Mouse (Mus musculus) adrenal gland, postnatal 36 days (tissue): ENCODE data around the gene Nkx2-1. TPM values are rescaled to one million over a fixed set of nuclear protein-coding genes. Genes with fewer than 3 reads are reported as not detected.

Experiments
- DNase-seq, 2 experiments: peaks; one replicate each; pipeline ENCODE4 v3.0.0; 2021; ENCODE audit warnings: mixed read lengths in 1 of 2
- total RNA-seq, 2 experiments: library from RNA; stranded (reverse); gene quantifications; 2 replicates each; pipeline ENCODE4 v1.2.3; 2021

The Nkx2-1 gene
- total RNA-seq, 2 experiments from 2014 or later: not detected

DNA sequence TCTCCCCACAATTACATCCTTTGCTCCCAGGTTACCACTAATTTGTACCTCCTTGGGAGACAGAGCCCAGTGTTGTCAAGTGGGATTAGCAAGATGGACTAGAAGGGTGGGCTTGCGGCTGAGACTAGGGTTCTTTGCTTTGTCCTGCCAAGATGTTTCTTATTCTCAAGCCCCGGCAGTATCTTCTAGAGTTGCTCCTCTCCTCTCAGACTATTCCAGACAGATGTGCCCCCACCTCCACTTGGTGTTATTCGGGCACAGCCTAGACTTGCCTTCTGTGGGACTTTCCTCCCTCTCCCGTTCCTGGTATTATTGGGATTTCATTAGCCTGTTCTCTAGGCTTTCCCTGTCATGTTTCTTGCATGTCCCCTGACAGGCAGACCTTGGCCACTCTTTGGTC, 14.5 kb downstream of the Nkx2-1 start:
- DNase-seq: no peak

DNA sequence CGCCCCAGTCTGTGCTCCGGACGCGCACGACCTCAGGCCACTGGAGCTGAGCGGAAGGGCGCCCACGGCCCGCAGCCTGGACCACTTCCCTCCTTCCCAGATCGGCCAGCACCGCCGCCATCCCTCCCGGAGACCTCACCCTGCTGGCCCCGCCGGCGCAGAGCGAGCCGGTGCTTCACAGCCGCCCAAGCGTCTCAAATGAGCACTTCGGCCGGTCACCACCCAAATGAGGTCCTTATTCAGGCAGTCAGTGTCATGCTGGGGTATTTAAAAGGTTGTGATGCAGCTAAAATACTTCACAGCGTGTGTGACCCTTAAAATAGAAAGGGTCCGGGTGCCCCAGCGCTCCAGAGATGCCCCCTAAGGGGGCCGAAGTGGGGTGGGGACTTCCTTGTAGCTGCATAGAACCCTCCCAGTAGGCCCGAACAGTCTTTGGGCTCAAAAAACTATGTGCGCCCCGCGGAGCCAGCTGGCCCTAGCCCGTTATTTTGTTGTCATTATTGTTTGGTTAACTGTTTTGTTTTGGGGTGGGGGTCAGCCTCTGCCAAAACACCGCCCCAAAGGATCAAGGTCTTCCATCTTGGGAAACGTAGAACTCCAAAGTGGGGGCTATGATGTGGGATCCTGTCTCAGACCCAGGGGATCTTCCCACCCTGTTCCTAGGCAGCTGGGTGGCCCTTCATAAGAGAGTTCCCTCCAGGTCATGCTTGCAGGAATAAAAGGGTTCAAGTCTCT, 15.4 kb downstream of the Nkx2-1 start:
- no peak for DNase-seq

DNA sequence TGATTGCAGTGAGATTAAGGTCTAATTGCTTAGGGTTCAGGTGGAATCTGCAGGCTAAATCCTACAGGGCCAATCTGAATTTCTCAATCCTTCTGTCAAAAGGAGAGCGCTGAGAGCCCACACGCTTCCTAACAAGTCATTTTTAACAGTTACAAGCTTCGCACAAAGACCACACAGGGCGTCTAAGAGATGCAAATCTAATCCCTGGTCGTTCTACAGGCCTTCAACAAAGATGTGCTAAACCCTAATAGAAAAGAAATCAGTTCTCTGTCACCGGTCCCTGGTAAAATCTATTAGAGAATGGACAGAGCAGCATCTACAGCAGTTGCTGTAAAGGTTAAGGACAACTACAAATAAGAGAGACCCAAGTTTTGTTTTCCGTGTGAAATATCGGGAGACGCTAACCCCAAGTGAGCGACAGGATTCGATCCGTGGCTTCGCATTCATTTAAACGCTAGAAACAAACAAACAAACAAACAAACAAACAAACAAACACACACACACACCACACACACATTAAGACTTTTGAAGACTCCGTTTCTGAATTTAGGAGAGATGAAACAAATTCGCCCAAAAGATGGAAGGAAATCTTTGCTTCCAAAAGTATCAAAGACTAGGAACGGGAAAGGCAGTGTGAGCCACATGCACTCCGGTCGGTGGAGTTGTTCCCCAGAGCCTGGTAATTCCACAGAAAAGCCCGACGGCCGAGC, 16.2 kb downstream of the Nkx2-1 start:
- no peak for DNase-seq

DNA sequence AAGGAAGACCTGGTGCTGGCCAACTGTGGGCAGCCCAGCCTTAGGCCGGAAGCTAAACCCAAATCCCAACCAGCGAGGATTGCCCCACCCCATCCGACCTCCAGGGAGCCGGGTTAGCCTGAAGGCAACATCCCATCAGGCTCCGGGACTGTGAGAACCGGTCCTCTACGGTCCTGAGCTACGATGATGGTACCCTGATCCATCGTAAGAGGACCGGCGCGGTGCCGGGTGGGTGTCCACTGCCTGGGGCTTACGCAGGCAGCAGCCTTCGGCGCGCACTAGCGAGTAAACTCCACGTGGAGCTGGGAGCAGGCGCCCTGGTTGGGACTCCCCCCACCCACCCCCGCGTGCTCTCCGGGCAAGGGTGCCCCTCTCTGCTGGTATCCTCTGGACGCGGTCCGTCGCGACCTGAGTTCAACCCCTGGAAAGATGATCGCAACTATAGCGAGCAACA, 16.9 kb downstream of the Nkx2-1 start:
- DNase-seq: no peak

DNA sequence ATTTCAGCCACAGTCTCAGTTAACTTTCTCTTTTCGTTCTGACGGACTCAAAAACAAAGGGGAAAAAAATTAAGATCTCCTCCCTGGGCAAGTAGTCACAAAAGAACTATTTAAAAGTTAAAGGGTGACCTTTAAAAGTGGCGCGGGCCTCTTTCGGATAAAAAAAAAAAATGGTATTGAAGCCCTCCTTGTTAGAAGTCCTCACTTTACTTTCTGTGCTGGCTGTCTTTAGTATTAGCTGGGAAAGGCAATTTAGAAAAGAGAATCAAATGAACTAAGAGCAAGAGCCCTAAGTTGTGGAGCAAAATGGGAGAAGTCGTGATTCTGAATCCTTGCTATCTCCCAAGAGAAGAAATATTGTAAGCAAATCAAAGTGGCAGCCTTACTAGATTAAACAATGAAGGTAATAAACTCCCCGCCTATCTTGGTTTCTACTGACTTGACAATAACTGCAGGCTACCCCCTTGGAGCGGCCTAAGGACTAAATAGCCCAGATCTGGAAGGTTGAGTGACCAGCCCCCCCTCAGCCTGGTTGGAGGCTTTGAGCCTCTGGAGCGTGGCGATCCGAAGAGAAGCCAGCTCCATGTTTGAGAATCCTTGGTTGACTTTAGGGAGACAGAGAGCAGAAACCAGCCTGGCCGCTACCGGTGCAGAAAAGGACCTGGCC, 17.5 kb downstream of the Nkx2-1 start:
- no peak for DNase-seq

DNA sequence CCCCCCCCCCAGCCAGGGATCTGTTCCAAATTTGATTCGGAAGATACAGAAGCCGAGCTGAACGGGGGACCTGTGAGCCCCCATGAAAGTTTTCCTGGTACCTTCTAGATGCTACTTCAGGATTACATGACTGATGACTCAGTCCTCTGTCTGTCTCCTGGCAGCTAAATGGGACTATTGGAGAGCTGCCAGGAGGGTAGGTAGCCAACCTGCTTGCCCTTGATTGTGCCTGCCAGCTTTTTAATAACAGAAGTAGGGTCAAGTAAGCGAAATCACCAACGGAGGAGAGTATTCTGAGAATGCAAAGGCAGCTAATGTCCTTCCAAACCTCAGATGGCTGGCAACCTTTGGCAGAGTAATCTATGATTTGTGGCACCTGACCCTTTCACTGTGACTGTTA, 18.5 kb downstream of the Nkx2-1 start:
- DNase-seq: no peak

DNA sequence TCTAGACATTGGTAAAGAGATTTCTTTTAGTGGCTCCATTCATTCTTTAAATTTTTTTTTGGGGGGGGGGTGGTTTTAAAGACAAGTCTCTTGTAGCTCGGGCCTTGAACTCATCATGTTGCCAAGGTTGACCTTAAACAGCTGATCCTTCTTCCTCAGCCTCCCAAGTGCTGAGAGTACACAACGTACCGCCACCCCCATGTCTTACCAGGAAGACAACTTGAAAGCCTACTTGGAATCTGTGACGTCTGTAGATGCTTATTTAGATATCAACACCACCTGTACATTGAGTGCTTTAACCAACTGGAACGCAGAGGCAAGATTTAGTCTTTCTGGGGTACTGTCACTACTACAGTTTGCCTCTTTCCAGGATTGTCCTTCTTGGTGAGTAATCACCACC, 21.9 kb downstream of the Nkx2-1 start:
- no peak for DNase-seq

DNA sequence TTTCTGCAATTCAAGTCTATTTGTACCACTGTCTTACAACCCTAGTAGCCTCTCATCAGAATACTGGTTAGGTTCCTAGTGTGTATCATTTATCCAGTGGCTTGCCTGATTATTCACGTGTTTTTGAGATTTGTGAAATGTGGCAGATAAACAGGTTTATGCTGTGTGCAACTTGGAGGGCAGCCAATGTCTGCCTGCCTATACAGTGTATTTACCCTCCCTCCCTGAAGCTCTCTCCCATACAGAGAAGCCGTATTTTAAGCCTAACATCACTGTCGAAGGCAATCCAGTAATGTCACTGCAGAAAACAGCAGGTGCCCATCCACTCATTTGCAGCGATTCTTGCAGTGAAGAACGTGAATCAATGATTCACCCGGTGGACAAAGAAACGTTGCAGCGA, 28.3 kb downstream of the Nkx2-1 start:
- DNase-seq: no peak

DNA sequence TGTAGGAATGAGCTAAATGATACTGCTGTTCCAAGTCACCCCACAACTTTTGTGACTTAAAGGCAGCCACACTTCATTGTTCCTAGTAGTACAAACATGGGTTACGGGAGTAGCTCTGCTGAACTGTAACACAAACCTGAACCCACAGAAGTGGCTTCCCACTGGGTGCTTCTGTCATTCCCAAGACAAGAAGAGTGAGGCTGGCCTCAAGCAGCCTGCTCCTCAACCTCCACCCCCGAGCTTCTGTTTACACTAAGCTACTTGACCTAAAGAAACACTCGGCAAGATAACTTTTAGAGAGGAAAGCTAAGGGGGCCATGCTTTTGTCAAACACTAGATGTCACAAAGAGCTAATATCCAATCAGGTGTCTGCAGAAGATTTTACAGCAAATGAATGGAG, 49.7 kb downstream of the Nkx2-1 start:
- no peak for DNase-seq

DNA sequence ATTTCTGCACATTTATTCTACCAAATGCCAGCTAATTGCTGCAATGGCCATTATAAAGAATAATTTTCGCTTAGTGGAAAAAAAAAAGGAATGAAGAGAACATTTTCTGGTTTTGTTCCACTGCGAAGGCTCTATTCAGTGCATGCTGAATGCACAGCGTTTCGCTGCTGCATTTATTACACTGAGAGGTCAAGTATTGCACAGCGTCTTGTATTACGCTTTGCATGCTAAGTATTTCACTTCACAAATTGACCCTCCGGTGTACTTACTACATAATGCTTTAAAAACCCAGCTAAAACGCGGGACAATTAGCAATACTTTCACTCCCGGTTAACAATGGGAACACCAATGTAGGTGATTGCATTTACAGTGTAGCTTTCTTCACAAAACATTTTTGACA, 54.1 kb downstream of the Nkx2-1 start:
- no peak for DNase-seq

Other genes starting within 250 kb of the Nkx2-1 start
- 10 to 100 TPM; 12.3 to 12.9 TPM for gene Mbip, start 191.0 kb downstream of the Nkx2-1 start, total RNA-seq
- gene Nkx2-9, start 76.4 kb upstream of the Nkx2-1 start, total RNA-seq: under 1 TPM in 1 of 2 experiments, not detected in 1; 0.33 TPM
- under 1 TPM in 1 of 2 experiments, not detected in 1; 0.07 TPM for gene Pax9, start 154.9 kb upstream of the Nkx2-1 start, total RNA-seq